Mouse (Mus musculus): ENCODE data around the gene Tufm.

- TF ChIP-seq POLR2A (IDR thresholded peaks at IDR 0.05; ENCODE audit: low read depth, low read length) (no peak), CTCF (IDR thresholded peaks at IDR 0.05; ENCODE audit: borderline replicate concordance, insufficient read depth, low read length) (no peak)
Measured at GRCm38 (mm10) chr7:126502751-126503150, 15.6 kb downstream of the Tufm start.
